Mouse (Mus musculus) frontal cortex, postnatal 25 days (tissue): Measurements from ENCODE around the gene Gsn.
A peak's percentile ranks its signal among the peaks of the same experiment; 100 is the strongest.

Experiments used
- DNase-seq, 2 experiments: peaks; one replicate each; pipeline ENCODE4 v3.0.0; 2022; ENCODE audit warnings: low spot score in 2 of 2

Gene Gsn

GRCm38 (mm10) chr2:35255885-35256833, at the start of gene Gsn:
Gene Gsn (plus strand): TSS chr2:35256380.
- no peak for DNase-seq

- no peak for DNase-seq
Measured at GRCm38 (mm10) chr2:35206761-35207160, 49.4 kb upstream of the Gsn start.

GRCm38 (mm10) chr2:35208054-35208453, 48.1 kb upstream of the Gsn start:
- DNase-seq = no peak

- DNase-seq = no peak
Measured at GRCm38 (mm10) chr2:35208931-35209665, 47.1 kb upstream of the Gsn start.

GRCm38 (mm10) chr2:35211681-35212080, 44.5 kb upstream of the Gsn start:
- no peak for DNase-seq

- DNase-seq = no peak
Measured at GRCm38 (mm10) chr2:35213345-35213910, 42.8 kb upstream of the Gsn start.

GRCm38 (mm10) chr2:35214881-35215358, 41.3 kb upstream of the Gsn start:
- peak; percentile 80 to 81 for DNase-seq

- DNase-seq = no peak
Measured at GRCm38 (mm10) chr2:35215363-35215762, 40.8 kb upstream of the Gsn start.

- DNase-seq = no peak
Measured at GRCm38 (mm10) chr2:35216701-35217100, 39.5 kb upstream of the Gsn start.

GRCm38 (mm10) chr2:35218736-35219135, 37.4 kb upstream of the Gsn start:
- DNase-seq = no peak

GRCm38 (mm10) chr2:35222822-35223391, 33.3 kb upstream of the Gsn start:
- DNase-seq = no peak

- DNase-seq = no peak
Measured at GRCm38 (mm10) chr2:35224285-35224684, 31.9 kb upstream of the Gsn start.

- DNase-seq = no peak
Measured at GRCm38 (mm10) chr2:35228145-35228544, 28.0 kb upstream of the Gsn start.

- no peak for DNase-seq
Measured at GRCm38 (mm10) chr2:35230215-35230614, 26.0 kb upstream of the Gsn start.

GRCm38 (mm10) chr2:35231871-35232270, 24.3 kb upstream of the Gsn start:
- no peak for DNase-seq

- no peak for DNase-seq
Measured at GRCm38 (mm10) chr2:35232595-35233445, 23.4 kb upstream of the Gsn start.

- no peak for DNase-seq
Measured at GRCm38 (mm10) chr2:35233898-35234297, 22.3 kb upstream of the Gsn start.

- no peak for DNase-seq
Measured at GRCm38 (mm10) chr2:35235021-35235420, 21.2 kb upstream of the Gsn start.

GRCm38 (mm10) chr2:35244241-35244640, 11.9 kb upstream of the Gsn start:
- DNase-seq = no peak

- DNase-seq = no peak
Measured at GRCm38 (mm10) chr2:35247763-35248162, 8.4 kb upstream of the Gsn start.

- DNase-seq = no peak
Measured at GRCm38 (mm10) chr2:35252733-35253132, 3.4 kb upstream of the Gsn start.
